Mouse (Mus musculus): Measurements from ENCODE around the gene Synpo2. TPM values are rescaled to one million over a fixed set of nuclear protein-coding genes. Genes with fewer than 3 reads are reported as not detected.
A peak's percentile ranks its signal among the peaks of the same experiment; 100 is the strongest.
"Not testable (repeated sequence)": the region's sequence is repeated elsewhere in the genome, so short reads cannot be mapped to it uniquely, and the experiment has no call there.

Synpo2 gene
- polyA plus RNA-seq, 1 experiment, result 5.4 TPM

DNA sequence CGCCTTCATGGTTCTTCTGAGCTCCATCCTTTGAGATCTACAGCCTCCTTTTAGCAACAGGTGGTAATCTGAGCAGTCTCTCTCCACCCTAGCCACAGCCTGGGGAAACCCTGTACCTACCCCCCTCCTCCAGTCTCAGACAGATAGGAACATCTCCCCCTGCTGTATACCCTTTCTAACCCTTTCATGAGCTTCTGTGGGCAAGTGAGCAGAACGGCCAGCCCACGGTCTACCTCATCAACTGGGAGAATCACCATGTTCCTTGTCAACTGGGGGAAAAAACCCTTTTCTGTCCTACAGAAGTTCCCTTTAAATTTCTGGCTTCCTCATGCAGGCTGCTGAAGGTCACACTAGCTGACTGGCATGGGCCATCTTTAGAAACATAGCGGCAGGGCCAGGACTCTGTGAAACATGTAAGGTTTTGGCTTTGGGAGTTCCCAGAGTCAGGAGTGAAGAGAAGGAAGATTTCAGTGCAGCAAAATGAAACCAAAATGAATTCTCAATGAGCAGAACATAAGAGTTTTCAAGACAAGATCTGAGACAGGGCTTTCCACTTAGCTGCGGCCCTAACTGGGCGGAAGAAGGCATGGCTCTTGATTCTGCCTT is 104.7 kb downstream of the Synpo2 start:
- 89% methylated on average over 6 of the region's 6 CpGs for WGBS
- no peaks in the 10 kb centered on the region for H3K4me1 ChIP-seq (ENCODE audit: control insufficient read depth, insufficient read depth, low read length)
- no peak for TF ChIP-seq POLR2A (IDR thresholded peaks at IDR 0.05; ENCODE audit: low read depth, low read length)
- no peak for TF ChIP-seq CTCF (conservative IDR thresholded peaks at IDR 0.05; ENCODE audit: insufficient read depth, insufficient read length, low read depth, low read length)
- no peak overlapping the region for H3K4me3 ChIP-seq (ENCODE audit: insufficient read depth, low read depth, low read length)
- H3K36me3 ChIP-seq (ENCODE audit: control insufficient read depth, insufficient read depth, low read length), result no peaks in the 10 kb centered on the region
- no peaks in the 10 kb centered on the region for H3K27me3 ChIP-seq (replicated peaks; ENCODE audit: control insufficient read depth, insufficient read depth, low read length)
- no peak for DNase-seq
- H3K27ac ChIP-seq (ENCODE audit: insufficient read depth, low read depth, low read length), result no peak overlapping the region

DNA sequence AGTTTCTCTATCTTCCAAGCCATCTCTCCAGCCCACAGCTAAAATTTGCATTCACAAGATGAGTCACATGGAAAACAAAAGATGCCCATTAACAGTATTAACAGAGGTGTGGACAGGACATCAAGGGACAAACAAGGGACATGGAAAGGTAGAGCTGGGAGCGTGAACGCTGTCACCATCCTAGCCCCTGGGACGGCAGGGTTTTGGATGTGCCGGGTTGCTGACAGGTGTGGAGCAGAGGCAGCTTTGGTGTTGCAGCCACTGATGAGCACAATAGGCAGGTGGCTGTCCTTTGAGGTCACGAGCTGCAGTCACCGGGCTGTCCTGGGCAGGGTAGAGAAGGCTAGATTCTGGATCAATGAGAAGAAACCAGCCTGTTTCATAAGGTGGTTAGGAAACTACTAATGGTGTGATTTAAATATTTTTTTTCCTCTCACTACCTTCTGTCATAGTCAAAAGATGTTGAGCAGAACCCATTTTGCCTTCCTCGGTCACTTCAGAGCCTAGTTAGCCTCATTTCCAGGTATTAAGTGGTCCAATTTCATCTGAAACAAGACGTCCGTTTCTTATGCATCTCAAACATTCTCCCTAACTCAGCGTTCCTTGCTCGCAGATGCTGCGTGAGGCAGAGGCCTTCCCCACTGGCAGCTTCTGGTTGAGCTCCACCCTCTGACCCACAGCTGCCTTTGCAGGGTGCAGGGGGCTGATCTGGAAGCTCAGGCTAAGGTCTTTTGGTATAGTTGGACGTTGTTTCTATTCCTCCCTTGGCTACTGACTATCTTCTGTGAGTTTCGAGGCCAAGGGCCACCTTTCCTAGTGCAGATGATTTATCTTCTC is 105.4 kb downstream of the Synpo2 start:
- Histone ChIP-seq H3K4me3 (ENCODE audit: insufficient read depth, low read depth, low read length) (no peak overlapping the region), H3K36me3 (ENCODE audit: control insufficient read depth, insufficient read depth, low read length) (no peaks in the 10 kb centered on the region), H3K27me3 (replicated peaks; ENCODE audit: control insufficient read depth, insufficient read depth, low read length) (no peaks in the 10 kb centered on the region), H3K27ac (ENCODE audit: insufficient read depth, low read depth, low read length) (no peak overlapping the region), H3K4me1 (ENCODE audit: control insufficient read depth, insufficient read depth, low read length) (no peaks in the 10 kb centered on the region)
- DNase-seq, result no peak
- TF ChIP-seq CTCF (conservative IDR thresholded peaks at IDR 0.05; ENCODE audit: insufficient read depth, insufficient read length, low read depth, low read length) (no peak), POLR2A (IDR thresholded peaks at IDR 0.05; ENCODE audit: low read depth, low read length) (no peak)
- WGBS, result 85% methylated on average over 14 of the region's 14 CpGs

DNA sequence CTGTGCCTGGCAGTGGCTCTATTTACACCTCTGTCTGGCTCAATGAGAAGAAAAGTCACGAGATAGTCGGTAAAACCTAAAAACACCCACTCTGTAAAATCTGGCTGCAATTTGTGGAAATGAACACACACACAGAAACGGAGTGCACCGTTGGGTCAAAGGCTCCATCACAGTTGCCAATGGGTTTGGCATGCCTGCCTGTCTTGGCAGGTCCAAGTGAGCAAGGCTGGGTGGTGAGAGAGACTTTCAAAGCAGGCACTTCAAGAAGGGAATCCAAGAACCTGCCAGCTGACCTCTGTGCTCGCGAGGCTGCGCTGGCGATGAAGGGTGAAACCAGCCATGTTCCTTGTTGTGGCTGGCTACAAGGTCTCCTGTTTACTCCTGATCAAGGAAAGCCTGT is 107.2 kb downstream of the Synpo2 start:
- TF ChIP-seq POLR2A (IDR thresholded peaks at IDR 0.05; ENCODE audit: low read depth, low read length) (no peak), CTCF (conservative IDR thresholded peaks at IDR 0.05; ENCODE audit: insufficient read depth, insufficient read length, low read depth, low read length) (no peak)
- H3K4me3 ChIP-seq (ENCODE audit: insufficient read depth, low read depth, low read length), result no peak overlapping the region
- no peak overlapping the region for H3K27ac ChIP-seq (ENCODE audit: insufficient read depth, low read depth, low read length)
- peak; percentile 63 for DNase-seq
- no peaks in the 10 kb centered on the region for H3K36me3 ChIP-seq (ENCODE audit: control insufficient read depth, insufficient read depth, low read length)
- WGBS, result 70% methylated on average over 8 of the region's 8 CpGs
- no peaks in the 10 kb centered on the region for H3K27me3 ChIP-seq (replicated peaks; ENCODE audit: control insufficient read depth, insufficient read depth, low read length)
- no peaks in the 10 kb centered on the region for H3K4me1 ChIP-seq (ENCODE audit: control insufficient read depth, insufficient read depth, low read length)

DNA sequence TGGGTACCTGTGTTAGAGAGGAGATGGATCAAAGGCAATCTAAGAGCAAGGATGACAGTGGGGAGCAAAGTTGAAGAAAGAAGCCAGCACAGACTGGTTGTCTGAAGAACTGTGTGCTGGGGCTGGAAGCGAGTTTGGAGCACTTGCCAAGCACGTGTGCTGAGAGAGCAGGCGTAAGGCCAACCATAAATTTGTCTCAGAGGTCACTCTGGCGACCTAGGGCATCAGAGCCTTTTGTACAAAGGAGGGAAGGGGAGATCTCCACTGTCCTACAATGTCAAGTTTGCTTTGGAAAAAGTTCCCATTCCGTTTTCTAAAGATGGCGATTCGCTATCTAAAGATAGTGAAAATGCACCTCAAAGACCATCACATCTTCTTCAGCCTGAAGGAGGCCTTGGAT is 107.9 kb downstream of the Synpo2 start:
- 60% methylated on average over 7 of the region's 7 CpGs for WGBS
- Histone ChIP-seq H3K27ac (ENCODE audit: insufficient read depth, low read depth, low read length) (no peak overlapping the region), H3K4me1 (ENCODE audit: control insufficient read depth, insufficient read depth, low read length) (no peaks in the 10 kb centered on the region)

DNA sequence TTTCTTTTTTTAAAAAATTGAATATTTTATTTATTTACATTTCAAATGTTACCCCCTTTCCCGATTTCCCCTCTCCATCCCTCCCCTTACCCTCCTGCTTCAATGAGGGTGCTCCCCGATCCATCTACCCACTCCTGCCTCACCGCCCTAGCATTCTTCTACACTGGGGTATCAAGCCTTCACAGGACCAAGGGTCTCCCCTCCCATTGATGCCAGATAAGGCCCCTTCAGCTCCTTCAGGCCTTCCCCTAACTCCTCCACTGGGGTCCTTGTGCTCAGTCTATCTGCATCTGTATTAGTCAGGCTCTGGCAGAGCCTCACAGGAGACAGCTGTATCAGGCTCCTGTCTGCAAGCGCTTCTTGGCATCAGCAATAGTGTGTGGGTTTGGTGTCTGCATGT is 109.2 kb downstream of the Synpo2 start:
- H3K4me3 ChIP-seq (ENCODE audit: insufficient read depth, low read depth, low read length); H3K36me3 ChIP-seq (ENCODE audit: control insufficient read depth, insufficient read depth, low read length); H3K4me1 ChIP-seq (ENCODE audit: control insufficient read depth, insufficient read depth, low read length); DNase-seq; H3K27ac ChIP-seq (ENCODE audit: insufficient read depth, low read depth, low read length); H3K27me3 ChIP-seq (replicated peaks; ENCODE audit: control insufficient read depth, insufficient read depth, low read length): not testable (repeated sequence)
- WGBS, result 95% methylated on average over 4 of the region's 4 CpGs

More for the DNA sequence above, 107.9 kb downstream of the Synpo2 start:
- no peaks in the 10 kb centered on the region for H3K27me3 ChIP-seq (replicated peaks; ENCODE audit: control insufficient read depth, insufficient read depth, low read length)
- TF ChIP-seq CTCF (conservative IDR thresholded peaks at IDR 0.05; ENCODE audit: insufficient read depth, insufficient read length, low read depth, low read length) (no peak), POLR2A (IDR thresholded peaks at IDR 0.05; ENCODE audit: low read depth, low read length) (no peak)
- H3K4me3 ChIP-seq (ENCODE audit: insufficient read depth, low read depth, low read length), result no peak overlapping the region
- no peaks in the 10 kb centered on the region for H3K36me3 ChIP-seq (ENCODE audit: control insufficient read depth, insufficient read depth, low read length)
- peak; percentile 19 for DNase-seq

DNA sequence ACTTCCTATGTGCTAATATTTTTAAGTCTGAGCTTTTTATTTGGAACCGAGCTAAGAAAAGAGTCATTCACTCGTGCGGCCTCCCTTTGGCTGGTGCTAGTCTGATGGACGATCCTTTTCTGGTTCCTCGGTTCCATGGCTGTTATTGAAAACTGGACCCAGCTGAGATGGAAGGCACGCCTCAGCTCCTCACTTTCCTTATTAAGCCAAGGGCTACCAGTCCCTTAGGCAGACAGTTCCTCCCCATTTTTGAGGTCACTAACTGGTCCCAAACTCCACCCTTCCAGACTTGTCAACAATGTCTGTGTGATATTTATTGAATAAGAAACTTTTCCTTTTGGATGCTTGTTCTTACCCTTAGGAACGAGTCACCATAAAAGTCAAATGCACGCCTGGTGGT is 112.1 kb downstream of the Synpo2 start:
- no peak for DNase-seq
- Histone ChIP-seq H3K27me3 (replicated peaks; ENCODE audit: control insufficient read depth, insufficient read depth, low read length) (no peaks in the 10 kb centered on the region), H3K36me3 (ENCODE audit: control insufficient read depth, insufficient read depth, low read length) (no peaks in the 10 kb centered on the region), H3K4me3 (ENCODE audit: insufficient read depth, low read depth, low read length) (no peak overlapping the region), H3K4me1 (ENCODE audit: control insufficient read depth, insufficient read depth, low read length) (no peaks in the 10 kb centered on the region), H3K27ac (ENCODE audit: insufficient read depth, low read depth, low read length) (0 out of 2 replicates have a peak overlapping the region, but pooled peaks have one; percentile 8)
- WGBS, result 74% methylated on average over 8 of the region's 8 CpGs
- TF ChIP-seq POLR2A (IDR thresholded peaks at IDR 0.05; ENCODE audit: low read depth, low read length) (no peak), CTCF (conservative IDR thresholded peaks at IDR 0.05; ENCODE audit: insufficient read depth, insufficient read length, low read depth, low read length) (no peak)

DNA sequence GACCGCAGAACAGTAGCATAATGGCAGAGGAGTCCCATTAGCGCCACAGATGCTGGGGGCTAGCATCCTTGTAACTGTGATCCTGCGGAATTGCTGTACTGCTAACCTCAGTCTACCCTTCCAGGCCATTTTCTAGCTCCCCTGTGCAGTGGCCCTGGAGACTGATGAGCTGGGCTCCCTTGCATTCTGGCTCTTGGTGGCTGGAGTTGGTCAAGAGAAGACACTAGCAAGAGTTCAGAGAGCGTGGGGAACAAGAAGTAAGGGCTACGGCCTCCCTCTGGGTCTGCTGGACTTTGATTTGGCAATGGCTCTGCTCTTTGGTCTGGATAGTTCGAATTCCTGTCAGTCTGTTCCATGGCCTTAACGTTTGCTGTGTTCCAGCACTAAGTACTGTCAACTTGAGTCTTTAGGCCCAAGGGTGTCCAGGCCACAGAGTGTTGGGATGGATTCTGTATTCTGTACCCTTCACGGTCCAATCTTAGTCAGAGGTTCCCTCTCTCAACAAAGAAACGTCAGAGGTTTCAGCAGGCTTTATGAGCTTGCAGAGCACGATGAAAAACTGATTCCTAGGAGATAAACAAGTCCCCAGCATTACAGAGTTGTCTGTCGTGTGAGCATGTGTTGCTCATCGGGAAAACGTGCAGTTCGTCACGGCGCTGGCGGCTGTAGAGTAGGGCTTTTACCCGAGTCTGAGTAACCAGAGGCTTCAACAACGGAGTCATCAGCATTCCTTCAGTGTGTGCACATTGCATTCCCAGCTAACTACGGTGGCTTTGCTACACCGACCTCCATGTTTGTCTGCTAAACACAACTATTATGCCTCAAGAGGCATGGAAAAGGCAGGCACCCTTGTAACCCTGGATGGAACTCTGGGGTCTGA is 113.6 kb downstream of the Synpo2 start:
- Histone ChIP-seq H3K27me3 (replicated peaks; ENCODE audit: control insufficient read depth, insufficient read depth, low read length) (no peaks in the 10 kb centered on the region), H3K36me3 (ENCODE audit: control insufficient read depth, insufficient read depth, low read length) (no peaks in the 10 kb centered on the region), H3K27ac (ENCODE audit: insufficient read depth, low read depth, low read length) (no peak overlapping the region), H3K4me1 (ENCODE audit: control insufficient read depth, insufficient read depth, low read length) (no peaks in the 10 kb centered on the region), H3K4me3 (ENCODE audit: insufficient read depth, low read depth, low read length) (no peak overlapping the region)
- WGBS, result 79% methylated on average over 21 of the region's 21 CpGs
- DNase-seq, result peak; percentile 37
- no peak for TF ChIP-seq CTCF (conservative IDR thresholded peaks at IDR 0.05; ENCODE audit: insufficient read depth, insufficient read length, low read depth, low read length)

Measured in kidney, adult 2 months (tissue).